Mouse (Mus musculus): Measurements from ENCODE around the gene Prkx. TPM values are rescaled to one million over a fixed set of nuclear protein-coding genes. Genes with fewer than 3 reads are reported as not detected.
A peak's percentile ranks its signal among the peaks of the same experiment; 100 is the strongest.

Gene Prkx
- polyA plus RNA-seq, 1 experiment from 2014 or later: 21.4 TPM

DNA sequence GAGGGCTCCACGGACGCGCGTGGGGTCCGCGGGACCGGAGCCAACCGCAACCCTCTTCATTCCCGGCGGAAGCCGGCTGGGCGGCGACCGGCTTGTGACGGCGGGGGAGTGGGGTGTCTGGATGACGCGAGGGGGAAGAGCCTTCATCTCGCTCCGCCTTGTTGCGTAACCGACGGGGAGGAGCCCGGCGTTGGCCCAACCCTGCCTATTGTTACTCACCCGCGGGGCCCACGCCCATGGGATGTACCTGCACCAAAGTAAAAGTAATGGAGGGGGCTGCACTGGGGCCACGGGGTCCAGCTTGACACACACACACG is 262 bp downstream of the Prkx start:
- WGBS: 30% methylated on average over 17 of the region's 30 CpGs
- Histone ChIP-seq H3K36me3 (ENCODE audit: control insufficient read depth, insufficient read depth, low read length) (no peaks in the 10 kb centered on the region), H3K9ac (ENCODE audit: low read depth, low read length) (peak overlapping the region; percentile 72), H3K9me3 (ENCODE audit: control insufficient read depth, low read length) (no peaks in the 10 kb centered on the region; the same call in 1 of the 2 replicates), H3K27ac (ENCODE audit: low read depth, low read length) (peak overlapping the region; percentile 79), H3K27me3 (replicated peaks; ENCODE audit: control insufficient read depth, insufficient read depth, low read length) (no peaks in the 10 kb centered on the region), H3K4me1 (ENCODE audit: control insufficient read depth, insufficient read depth, low read depth, low read length) (no peaks in the 10 kb centered on the region; the same call in 1 of the 2 replicates), H3K4me2 (ENCODE audit: low read length) (peak overlapping the region; percentile 72), H3K4me3 (ENCODE audit: low read length) (peak overlapping the region; percentile 65)
- peak; percentile 98 for ATAC-seq

DNA sequence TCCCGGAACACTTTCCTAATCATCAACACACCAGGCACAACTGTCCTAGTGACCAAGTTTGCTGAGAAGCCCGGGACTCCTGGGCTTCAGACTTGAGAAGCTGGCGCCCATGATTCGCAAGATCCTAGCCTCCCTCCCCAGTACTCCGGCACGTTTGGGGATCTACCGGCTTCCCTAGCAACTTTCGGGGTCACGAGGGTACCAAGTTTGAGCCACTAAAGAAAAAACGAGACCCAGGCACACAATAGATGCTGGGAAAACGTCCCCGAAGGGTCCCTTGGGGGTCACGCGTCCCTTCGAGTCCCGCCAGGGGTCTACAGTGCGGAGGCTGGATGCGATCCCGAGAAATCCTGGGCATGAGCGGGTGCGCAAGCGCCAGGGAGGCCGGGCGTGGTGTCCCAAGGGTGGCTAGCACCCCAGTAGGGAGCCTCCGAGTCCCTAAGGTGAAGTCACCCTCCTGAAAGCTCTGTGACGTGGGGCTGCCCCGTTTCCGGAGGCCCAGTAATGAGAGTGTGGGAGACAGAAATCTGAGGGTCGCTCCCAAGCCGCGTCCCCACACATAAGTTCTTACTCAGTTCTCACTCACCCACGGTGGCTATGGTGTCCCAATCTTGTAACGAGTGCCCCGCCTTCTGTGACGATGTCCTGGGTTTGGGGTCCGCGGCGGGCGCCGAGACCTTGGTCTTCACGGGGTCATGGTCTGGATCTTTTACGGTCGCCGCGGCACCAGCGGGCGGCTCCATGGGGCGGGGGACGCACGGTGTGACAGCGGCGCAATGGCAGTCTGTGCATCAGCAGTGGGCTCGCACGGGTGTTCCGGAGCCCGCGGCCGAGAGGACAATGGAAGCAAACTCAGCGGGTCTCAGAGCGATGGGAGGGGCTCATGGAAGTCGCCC is 868 bp downstream of the Prkx start:
- 20% methylated on average over 58 of the region's 61 CpGs for WGBS
- H3K27ac ChIP-seq (ENCODE audit: low read depth, low read length): peak overlapping the region; percentile 79
- no peaks in the 10 kb centered on the region; the same call in 1 of the 2 replicates for H3K4me1 ChIP-seq (ENCODE audit: control insufficient read depth, insufficient read depth, low read depth, low read length)
- H3K4me3 ChIP-seq (ENCODE audit: low read length): peak overlapping the region; percentile 65
- no peaks in the 10 kb centered on the region for H3K36me3 ChIP-seq (ENCODE audit: control insufficient read depth, insufficient read depth, low read length)
- H3K9me3 ChIP-seq (ENCODE audit: control insufficient read depth, low read length): no peaks in the 10 kb centered on the region; the same call in 1 of the 2 replicates
- H3K27me3 ChIP-seq (replicated peaks; ENCODE audit: control insufficient read depth, insufficient read depth, low read length): no peaks in the 10 kb centered on the region
- H3K9ac ChIP-seq (ENCODE audit: low read depth, low read length): peak overlapping the region; percentile 72
- peak; percentile 84 for ATAC-seq
- H3K4me2 ChIP-seq (ENCODE audit: low read length): peak overlapping the region; percentile 63

DNA sequence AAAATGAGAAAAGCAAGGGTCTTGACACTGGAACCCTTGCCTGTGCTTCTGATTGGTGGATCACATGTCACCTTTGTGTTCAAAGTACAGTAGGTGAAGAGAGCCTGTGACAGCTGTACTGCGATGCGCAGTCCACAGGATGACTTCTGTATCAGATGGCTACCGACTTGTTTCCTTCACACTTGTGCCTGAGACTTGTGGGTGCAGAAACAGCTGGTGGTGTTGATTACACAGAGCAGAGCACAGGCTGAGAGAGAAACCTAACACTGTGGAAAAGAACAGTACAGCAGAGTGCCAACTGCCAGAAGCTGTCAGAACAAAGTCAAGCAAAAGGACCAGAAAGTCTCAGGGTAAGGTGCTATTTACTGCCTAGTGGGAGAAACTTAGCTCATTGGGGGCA is 7.4 kb downstream of the Prkx start:
- Histone ChIP-seq H3K4me2 (ENCODE audit: low read length) (no peak overlapping the region), H3K9ac (ENCODE audit: low read depth, low read length) (no peak overlapping the region), H3K36me3 (ENCODE audit: control insufficient read depth, insufficient read depth, low read length) (no peaks in the 10 kb centered on the region), H3K27me3 (replicated peaks; ENCODE audit: control insufficient read depth, insufficient read depth, low read length) (no peaks in the 10 kb centered on the region), H3K9me3 (ENCODE audit: control insufficient read depth, low read length) (no peaks in the 10 kb centered on the region), H3K4me1 (ENCODE audit: control insufficient read depth, insufficient read depth, low read depth, low read length) (no peaks in the 10 kb centered on the region; the same call in 1 of the 2 replicates), H3K4me3 (ENCODE audit: low read length) (no peak overlapping the region), H3K27ac (ENCODE audit: low read depth, low read length) (no peak overlapping the region)
- 91% methylated on average over 3 of the region's 3 CpGs for WGBS
- no peak for ATAC-seq

DNA sequence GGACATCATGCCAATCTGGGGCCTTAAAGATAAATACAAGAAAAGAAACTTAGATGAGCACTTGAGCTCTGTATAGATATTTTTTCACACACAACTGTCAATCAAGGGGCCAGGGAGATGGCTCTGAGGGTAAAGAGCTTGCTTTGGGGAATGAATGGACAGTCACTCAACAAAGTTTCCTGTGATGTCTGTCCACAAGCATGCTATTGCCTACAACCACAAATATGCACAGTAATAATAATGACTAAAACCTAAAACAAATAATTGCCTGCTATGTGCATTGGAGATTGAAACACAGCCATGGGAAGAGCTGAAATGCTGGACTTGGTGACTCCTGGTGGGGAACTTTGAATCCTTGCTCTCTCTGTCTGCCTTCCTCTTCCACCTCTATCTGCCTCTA is 9.7 kb downstream of the Prkx start:
- Histone ChIP-seq H3K4me3 (ENCODE audit: low read length) (no peak overlapping the region), H3K27me3 (replicated peaks; ENCODE audit: control insufficient read depth, insufficient read depth, low read length) (no peaks in the 10 kb centered on the region), H3K4me1 (ENCODE audit: control insufficient read depth, insufficient read depth, low read depth, low read length) (no peaks in the 10 kb centered on the region), H3K9me3 (ENCODE audit: control insufficient read depth, low read length) (no peaks in the 10 kb centered on the region), H3K36me3 (ENCODE audit: control insufficient read depth, insufficient read depth, low read length) (no peaks in the 10 kb centered on the region), H3K27ac (ENCODE audit: low read depth, low read length) (no peak overlapping the region), H3K4me2 (ENCODE audit: low read length) (no peak overlapping the region), H3K9ac (ENCODE audit: low read depth, low read length) (no peak overlapping the region)
- ATAC-seq: no peak

DNA sequence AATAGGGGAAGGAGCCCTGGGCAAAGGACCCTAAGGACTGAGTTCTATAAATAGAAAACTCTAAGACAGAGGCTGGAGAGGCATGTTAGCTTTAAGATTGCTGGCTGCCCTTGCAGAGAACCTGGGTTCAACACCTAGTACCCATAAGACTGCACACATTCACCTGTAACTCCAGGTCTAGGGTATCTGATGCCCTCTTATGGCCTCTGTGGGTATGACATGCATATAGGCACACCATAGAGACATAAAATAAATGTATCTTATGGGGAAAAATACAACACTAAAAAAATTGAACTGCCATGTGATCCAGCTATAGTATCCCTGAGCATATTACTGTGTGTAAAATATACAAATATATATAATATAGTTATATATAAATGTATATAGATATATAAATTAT is 18.3 kb downstream of the Prkx start:
- Histone ChIP-seq H3K4me3 (ENCODE audit: low read length) (no peak overlapping the region), H3K36me3 (ENCODE audit: control insufficient read depth, insufficient read depth, low read length) (peaks cover 3% of the 10 kb centered on the region; the same call in 1 of the 2 replicates), H3K4me2 (ENCODE audit: low read length) (no peak overlapping the region), H3K27me3 (replicated peaks; ENCODE audit: control insufficient read depth, insufficient read depth, low read length) (no peaks in the 10 kb centered on the region), H3K4me1 (ENCODE audit: control insufficient read depth, insufficient read depth, low read depth, low read length) (no peaks in the 10 kb centered on the region), H3K9ac (ENCODE audit: low read depth, low read length) (no peak overlapping the region), H3K9me3 (ENCODE audit: control insufficient read depth, low read length) (no peaks in the 10 kb centered on the region), H3K27ac (ENCODE audit: low read depth, low read length) (no peak overlapping the region)
- no peak for ATAC-seq

DNA sequence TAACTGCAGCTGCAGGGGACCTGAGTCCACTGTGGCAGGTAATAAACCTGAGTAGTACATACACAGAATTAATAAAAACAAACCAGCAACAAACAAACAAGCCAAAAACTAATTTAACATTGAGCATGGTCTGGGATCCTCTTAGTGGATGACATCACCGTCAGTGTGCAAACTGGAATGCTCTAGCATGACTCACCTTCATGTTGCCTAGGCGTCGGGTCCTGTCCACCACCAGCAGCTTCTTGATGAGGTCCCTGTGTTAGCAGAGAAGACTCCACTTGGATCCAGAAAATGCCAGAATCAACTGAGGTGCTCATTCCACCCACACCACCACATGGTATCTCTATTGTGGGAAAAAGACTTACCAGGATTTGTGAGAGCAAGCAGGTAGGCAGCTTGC is 30.9 kb downstream of the Prkx start:
- WGBS: 91% methylated on average over 3 of the region's 3 CpGs
- Histone ChIP-seq H3K4me1 (ENCODE audit: control insufficient read depth, insufficient read depth, low read depth, low read length) (no peaks in the 10 kb centered on the region), H3K36me3 (ENCODE audit: control insufficient read depth, insufficient read depth, low read length) (peaks cover 2% of the 10 kb centered on the region; the same call in 1 of the 2 replicates), H3K27ac (ENCODE audit: low read depth, low read length) (no peak overlapping the region), H3K27me3 (replicated peaks; ENCODE audit: control insufficient read depth, insufficient read depth, low read length) (no peaks in the 10 kb centered on the region), H3K9me3 (ENCODE audit: control insufficient read depth, low read length) (no peaks in the 10 kb centered on the region), H3K9ac (ENCODE audit: low read depth, low read length) (no peak overlapping the region), H3K4me3 (ENCODE audit: low read length) (no peak overlapping the region), H3K4me2 (ENCODE audit: low read length) (no peak overlapping the region)
- ATAC-seq: no peak

DNA sequence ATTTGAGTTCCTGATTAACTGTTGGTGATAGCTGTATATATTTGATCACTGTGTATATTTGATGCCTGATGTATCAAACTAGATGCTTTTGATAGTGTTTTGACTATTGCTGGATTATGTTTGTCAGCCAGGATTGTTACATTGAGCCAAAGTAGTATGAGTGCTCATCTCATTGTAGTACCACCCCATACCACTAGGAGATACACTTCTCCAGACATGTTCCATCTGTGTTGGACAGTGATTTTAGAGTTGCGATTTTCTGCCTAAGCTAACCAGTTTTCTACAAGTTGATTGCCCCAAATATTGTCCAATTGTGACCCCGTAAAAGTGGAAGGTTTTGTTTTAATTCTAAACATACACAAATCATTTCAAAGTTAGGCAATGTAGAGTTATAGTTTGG is 51.8 kb downstream of the Prkx start:
- 72% methylated on average over 2 of the region's 2 CpGs for WGBS
- ATAC-seq: no peak
- no peaks in the 10 kb centered on the region for H3K4me1 ChIP-seq (ENCODE audit: control insufficient read depth, insufficient read depth, low read depth, low read length)

DNA sequence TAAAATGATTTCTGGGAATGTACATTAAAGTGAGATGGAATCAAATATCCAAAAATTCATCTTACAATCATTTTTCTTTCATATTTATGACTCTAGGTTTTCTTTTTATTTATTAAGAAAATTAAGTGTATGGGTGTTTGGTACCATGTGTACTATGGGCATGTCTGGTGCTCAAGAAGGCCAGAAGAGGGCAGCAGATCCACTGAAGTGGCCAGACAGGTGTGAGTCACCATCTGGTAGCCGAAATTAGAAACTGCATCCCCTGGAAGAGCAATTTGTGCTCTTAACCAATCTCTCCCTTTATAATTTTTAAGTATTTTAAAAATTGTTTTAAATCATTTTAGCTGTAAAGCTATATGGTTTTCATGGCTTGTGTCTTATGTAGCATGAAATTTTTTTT is 54.7 kb downstream of the Prkx start:
- Histone ChIP-seq H3K27me3 (replicated peaks; ENCODE audit: control insufficient read depth, insufficient read depth, low read length) (no peaks in the 10 kb centered on the region), H3K4me2 (ENCODE audit: low read length) (no peak overlapping the region), H3K4me1 (ENCODE audit: control insufficient read depth, insufficient read depth, low read depth, low read length) (no peaks in the 10 kb centered on the region), H3K4me3 (ENCODE audit: low read length) (no peak overlapping the region), H3K9ac (ENCODE audit: low read depth, low read length) (no peak overlapping the region), H3K9me3 (ENCODE audit: control insufficient read depth, low read length) (no peaks in the 10 kb centered on the region), H3K27ac (ENCODE audit: low read depth, low read length) (no peak overlapping the region), H3K36me3 (ENCODE audit: control insufficient read depth, insufficient read depth, low read length) (no peaks in the 10 kb centered on the region)
- no peak for ATAC-seq
- WGBS: 33% methylated on average over 1 of the region's 1 CpGs

More for the DNA sequence above, 51.8 kb downstream of the Prkx start:
- Histone ChIP-seq H3K36me3 (ENCODE audit: control insufficient read depth, insufficient read depth, low read length) (no peaks in the 10 kb centered on the region), H3K9ac (ENCODE audit: low read depth, low read length) (no peak overlapping the region), H3K9me3 (ENCODE audit: control insufficient read depth, low read length) (no peaks in the 10 kb centered on the region), H3K4me3 (ENCODE audit: low read length) (no peak overlapping the region), H3K27ac (ENCODE audit: low read depth, low read length) (no peak overlapping the region), H3K4me2 (ENCODE audit: low read length) (no peak overlapping the region), H3K27me3 (replicated peaks; ENCODE audit: control insufficient read depth, insufficient read depth, low read length) (no peaks in the 10 kb centered on the region)

DNA sequence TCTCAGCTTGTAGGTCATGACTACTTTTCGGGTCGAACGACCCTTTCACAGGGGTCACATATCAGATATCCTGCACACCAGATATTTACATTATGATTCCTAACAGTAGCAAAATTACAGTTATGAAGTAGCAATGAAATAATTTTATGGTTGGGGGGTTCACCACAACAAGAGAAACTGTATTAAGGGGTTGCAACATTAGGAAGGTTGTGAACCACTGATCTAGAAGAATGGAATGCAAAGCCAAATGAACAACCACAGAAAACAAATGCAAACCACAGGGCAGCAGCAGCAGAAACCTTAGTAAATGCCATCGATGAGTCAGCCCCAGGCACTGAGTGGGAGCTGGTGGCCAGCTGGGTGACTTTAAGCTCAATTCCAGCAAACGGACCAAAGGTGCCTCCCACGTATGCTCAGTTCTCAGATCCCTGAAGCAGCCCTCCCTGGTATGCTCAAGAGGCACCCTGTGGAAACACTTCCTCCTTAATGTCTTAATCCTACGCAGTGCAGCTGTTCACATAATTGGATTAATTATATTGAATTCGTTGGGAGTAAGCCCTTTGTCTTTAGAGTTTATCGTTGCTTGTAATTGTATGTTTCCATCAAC is 62.0 kb downstream of the Prkx start:
- no peak for ATAC-seq

More for the DNA sequence above, 62.0 kb downstream of the Prkx start:
- no peaks in the 10 kb centered on the region for H3K9me3 ChIP-seq (ENCODE audit: control insufficient read depth, low read length)
- H3K27ac ChIP-seq (ENCODE audit: low read depth, low read length): no peak overlapping the region
- no peak overlapping the region for H3K9ac ChIP-seq (ENCODE audit: low read depth, low read length)
- no peaks in the 10 kb centered on the region for H3K36me3 ChIP-seq (ENCODE audit: control insufficient read depth, insufficient read depth, low read length)
- no peaks in the 10 kb centered on the region for H3K27me3 ChIP-seq (replicated peaks; ENCODE audit: control insufficient read depth, insufficient read depth, low read length)
- 75% methylated on average over 9 of the region's 9 CpGs for WGBS
- no peak overlapping the region for H3K4me2 ChIP-seq (ENCODE audit: low read length)
- H3K4me1 ChIP-seq (ENCODE audit: control insufficient read depth, insufficient read depth, low read depth, low read length): no peaks in the 10 kb centered on the region
- no peak overlapping the region for H3K4me3 ChIP-seq (ENCODE audit: low read length)

Measured in hindbrain, embryonic 16.5 days (tissue).